In genomic region chr11:110095858-110096257, GRCm38 (mm10) we compare ENCODE assay signal across 11 mouse cellular contexts. TPM values are rescaled to one million over a fixed set of nuclear protein-coding genes. Genes with fewer than 3 reads are reported as not detected.
DNase-seq lines count a peak whose midpoint lies in the region; ATAC-seq and TF ChIP-seq lines count a peak whose summit lies in the region.
"Had no signal": no experiment of that assay in that cellular context is flagged by ENCODE, and none has a peak within 500 bp of the region (broad histone marks: within the 10 kb centered on the region; RNA-seq: fewer than 3 reads in every experiment).

Gene Abca8a (minus strand): TSS chr11:110095978.

- no peak for ATAC-seq in embryonic facial prominence, embryonic 13.5 days (ENCODE audit: insufficient number of reproducible peaks, insufficient read depth, low FRiP score, low TSS enrichment, low read depth)
- ATAC-seq: activated CD4-positive, CD25-positive, alpha-beta regulatory T cell, adult 4 months had no signal

- no peaks in the 10 kb centered on the region for H3K27me3 ChIP-seq in embryonic facial prominence, embryonic 13.5 days
- H3K27me3 ChIP-seq in embryonic facial prominence, embryonic 10.5 days (replicated peaks; ENCODE audit: low read depth, poor library complexity, severe bottlenecking) = no peaks in the 10 kb centered on the region
- no peaks in the 10 kb centered on the region for H3K27me3 ChIP-seq in small intestine, adult 2 months (ENCODE audit: control insufficient read depth, insufficient read depth, low read length)
- H3K27me3 ChIP-seq: heart, embryonic 15.5 days; megakaryocyte, embryonic 14.5 days had no signal

- no peaks in the 10 kb centered on the region for H3K9me3 ChIP-seq in embryonic facial prominence, embryonic 13.5 days
- H3K9me3 ChIP-seq in embryonic facial prominence, embryonic 10.5 days = no peaks in the 10 kb centered on the region
- H3K9me3 ChIP-seq: heart, embryonic 15.5 days; megakaryocyte, embryonic 14.5 days had no signal

- intact Hi-C loops in heart, postnatal 14 days (cut with DNase I) = no loop called here

- peak within 1 kb of the TSS; percentile 51 for H3K27ac ChIP-seq in embryonic facial prominence, embryonic 13.5 days
- H3K27ac ChIP-seq in embryonic facial prominence, embryonic 10.5 days (replicated peaks) = no peak within 1 kb of the TSS
- peak within 1 kb of the TSS; percentile 31; the same call in 1 of the 2 replicates for H3K27ac ChIP-seq in small intestine, adult 2 months (ENCODE audit: insufficient read depth, low read depth, low read length)
- H3K27ac ChIP-seq: heart, embryonic 15.5 days had no signal

- no peaks in the 10 kb centered on the region for H3K4me1 ChIP-seq in embryonic facial prominence, embryonic 13.5 days
- H3K4me1 ChIP-seq in embryonic facial prominence, embryonic 10.5 days = no peaks in the 10 kb centered on the region
- H3K4me1 ChIP-seq in small intestine, adult 2 months (ENCODE audit: control insufficient read depth, insufficient read depth, insufficient read length, low read length) = no peaks in the 10 kb centered on the region
- H3K4me1 ChIP-seq: heart, embryonic 15.5 days; megakaryocyte, embryonic 14.5 days had no signal

- TF ChIP-seq CTCF in small intestine, adult 2 months (IDR thresholded peaks at IDR 0.05; ENCODE audit: extremely low read depth, insufficient read length, insufficient replicate concordance, low read depth, low read length) = no peak

- no peak for DNase-seq in embryonic facial prominence, embryonic 10.5 days (ENCODE audit: low spot score)
- DNase-seq in right cerebral cortex, adult 18-20 months = peak; percentile 0
- no peak for DNase-seq in right cerebral cortex, postnatal 25 days
- DNase-seq in heart, postnatal 14 days = peak; percentile 16 to 31
- no peak for DNase-seq in cerebellum, adult 9-10 months
- DNase-seq in spleen, adult 18-20 months = no peak

- no peak for TF ChIP-seq POLR2A in small intestine, adult 2 months (IDR thresholded peaks at IDR 0.05; ENCODE audit: low read depth, low read length)

- H3K4me3 ChIP-seq in embryonic facial prominence, embryonic 13.5 days = no peak within 1 kb of the TSS
- no peak within 1 kb of the TSS for H3K4me3 ChIP-seq in embryonic facial prominence, embryonic 10.5 days
- H3K4me3 ChIP-seq in small intestine, adult 2 months (ENCODE audit: low read depth, low read length) = no peak within 1 kb of the TSS
- H3K4me3 ChIP-seq: heart, embryonic 15.5 days; megakaryocyte, embryonic 14.5 days had no signal

- no peaks in the 10 kb centered on the region for H3K36me3 ChIP-seq in embryonic facial prominence, embryonic 13.5 days
- H3K36me3 ChIP-seq in embryonic facial prominence, embryonic 10.5 days (replicated peaks) = no peaks in the 10 kb centered on the region
- no peaks in the 10 kb centered on the region for H3K36me3 ChIP-seq in small intestine, adult 2 months (ENCODE audit: control insufficient read depth, insufficient read depth, low read length)
- H3K36me3 ChIP-seq: heart, embryonic 15.5 days had no signal

- H3K4me2 ChIP-seq in embryonic facial prominence, embryonic 13.5 days = peak within 1 kb of the TSS; percentile 17; the same call in 1 of the 2 replicates
- H3K4me2 ChIP-seq: heart, embryonic 15.5 days had no signal

- H3K9ac ChIP-seq in embryonic facial prominence, embryonic 13.5 days = no peak within 1 kb of the TSS
- H3K9ac ChIP-seq: heart, embryonic 15.5 days had no signal

- 59% methylated on average over 5 of the region's 5 CpGs for WGBS in embryonic facial prominence, embryonic 13.5 days
- WGBS in embryonic facial prominence, embryonic 10.5 days = 87% methylated on average over 5 of the region's 5 CpGs
- 61% methylated on average over 5 of the region's 5 CpGs for WGBS in small intestine, adult 2 months

RNA-seq across cellular contexts. Expression of gene Abca8a, which starts in this region (rescaled TPM):
- polyA plus RNA-seq in embryonic facial prominence, embryonic 13.5 days (2015; fragmentation: Nextera tagmentation; extraction: Ambion mirVana) = 2.3 and 2.7 TPM in 2 replicates
- not detected in 2 replicates for polyA plus RNA-seq in embryonic facial prominence, embryonic 10.5 days (2016; fragmentation: Nextera tagmentation; extraction: Ambion mirVana)
- 10 to 100 TPM; 41.8 to 53.0 TPM for total RNA-seq in heart, postnatal 14 days (2021)
- polyA plus RNA-seq in small intestine, adult 2 months (2012; rRNA removed) = 1.4 and 3.0 TPM in 2 replicates

Comparison
In these comparisons a context has a peak if more than half of its experiments do, and no peak if none do; other contexts are left out.
1. DNase-seq: peak in right cerebral cortex, adult 18-20 months (single experiment) and heart, postnatal 14 days (2 of 2); none in embryonic facial prominence, embryonic 10.5 days (single experiment), right cerebral cortex, postnatal 25 days (single experiment), cerebellum, adult 9-10 months (single experiment) and spleen, adult 18-20 months (0 of 2).